In genomic region chr17:62689646-62690045, GRCm38 (mm10) we compare ENCODE assay signal across 21 mouse cellular contexts.
"Had no signal": no experiment of that assay in that cellular context is flagged by ENCODE, and none has a peak within 500 bp of the region (broad histone marks: within the 10 kb centered on the region; RNA-seq: fewer than 3 reads in every experiment).

No protein-coding gene starts in this region.

- H3K27ac ChIP-seq: gastrocnemius, adult 2 months; hindbrain, embryonic 10.5 days; hindbrain, embryonic 12.5 days; hindbrain, embryonic 14.5 days; intestine, embryonic 15.5 days; kidney, embryonic 15.5 days; kidney, postnatal 0 days; limb, embryonic 13.5 days; limb, embryonic 15.5 days had no signal

- ATAC-seq: inflammation-experienced regulatory T-cells, adult 6 months; intestine, postnatal 0 days had no signal

- DNase-seq: gastrocnemius, adult 2 months; gastrocnemius, postnatal 10 days; gastrocnemius, postnatal 25 days; heart, postnatal 10 days; heart, postnatal 4 days; kidney, adult 18-20 months; layer of hippocampus, adult 9-11 months; layer of hippocampus, postnatal 36 days; left cerebral cortex, postnatal 4 days had no signal

- H3K9me3 ChIP-seq: heart, embryonic 10.5 days; heart, embryonic 12.5 days; hindbrain, embryonic 10.5 days; hindbrain, embryonic 12.5 days; intestine, embryonic 15.5 days; kidney, embryonic 15.5 days; limb, embryonic 13.5 days; limb, embryonic 15.5 days had no signal

- H3K4me2 ChIP-seq: heart, embryonic 12.5 days; hindbrain, embryonic 12.5 days; hindbrain, embryonic 14.5 days; kidney, embryonic 15.5 days; limb, embryonic 13.5 days; limb, embryonic 15.5 days had no signal

- H3K4me3 ChIP-seq: gastrocnemius, adult 2 months; heart, embryonic 10.5 days; heart, embryonic 12.5 days; hindbrain, embryonic 10.5 days; hindbrain, embryonic 12.5 days; intestine, embryonic 15.5 days; kidney, embryonic 15.5 days; limb, embryonic 13.5 days; limb, embryonic 15.5 days had no signal

- H3K27me3 ChIP-seq: heart, embryonic 12.5 days; hindbrain, embryonic 12.5 days; intestine, embryonic 15.5 days; kidney, embryonic 15.5 days; limb, embryonic 13.5 days; limb, embryonic 15.5 days had no signal

- H3K36me3 ChIP-seq: heart, embryonic 10.5 days; heart, embryonic 12.5 days; hindbrain, embryonic 10.5 days; hindbrain, embryonic 12.5 days; intestine, embryonic 15.5 days; kidney, embryonic 15.5 days; limb, embryonic 13.5 days; limb, embryonic 15.5 days had no signal

- H3K9ac ChIP-seq: heart, embryonic 12.5 days; hindbrain, embryonic 12.5 days; hindbrain, embryonic 14.5 days; intestine, embryonic 15.5 days; kidney, embryonic 15.5 days; limb, embryonic 13.5 days; limb, embryonic 15.5 days had no signal
